ENCODE assay signal across 8 mouse cellular contexts in genomic region chr12:33956576-33957399, GRCm38 (mm10). TPM values are rescaled to one million over a fixed set of nuclear protein-coding genes. Genes with fewer than 3 reads are reported as not detected.
DNase-seq lines count a peak whose midpoint lies in the region; ATAC-seq and TF ChIP-seq lines count a peak whose summit lies in the region.

No protein-coding gene starts in this region.

- no peak for TF ChIP-seq CTCF in heart, adult 2 months (IDR thresholded peaks at IDR 0.05)

- no peak for TF ChIP-seq EP300 in heart, adult 2 months (IDR thresholded peaks at IDR 0.05; ENCODE audit: insufficient read depth, low read depth, low read length)

- H3K9me3 ChIP-seq in forebrain, embryonic 11.5 days (ENCODE audit: control insufficient read depth, low read length), result no peaks in the 10 kb centered on the region
- H3K9me3 ChIP-seq in intestine, embryonic 16.5 days (ENCODE audit: control insufficient read depth, low read length), result no peaks in the 10 kb centered on the region

- peaks cover 21% of the 10 kb centered on the region for H3K27me3 ChIP-seq in heart, adult 2 months (ENCODE audit: control insufficient read depth, insufficient read depth, low read length)
- peaks cover 73% of the 10 kb centered on the region for H3K27me3 ChIP-seq in forebrain, embryonic 11.5 days (ENCODE audit: control insufficient read depth, insufficient read depth, low read length)
- H3K27me3 ChIP-seq in intestine, embryonic 16.5 days (replicated peaks; ENCODE audit: control insufficient read depth, insufficient read depth, low read length), result peaks cover 55% of the 10 kb centered on the region

- peak overlapping the region; percentile 54 for H3K4me3 ChIP-seq in heart, adult 2 months
- peak overlapping the region; percentile 41 for H3K4me3 ChIP-seq in forebrain, embryonic 11.5 days (ENCODE audit: low read depth, low read length)
- H3K4me3 ChIP-seq in intestine, embryonic 16.5 days (ENCODE audit: low read length), result peak overlapping the region; percentile 64

- DNase-seq in heart, adult 2 months, result peak; percentile 28 to 50
- no peak for DNase-seq in heart, postnatal 25 days (ENCODE audit: low spot score)
- peak; percentile 49 for DNase-seq in Muller cell, postnatal 12 days (ENCODE audit: inconsistent ontology term)
- DNase-seq in forebrain, embryonic 11.5 days (ENCODE audit: low spot score), result no peak
- peak; percentile 15 for DNase-seq in ovary, postnatal 14 days (ENCODE audit: low spot score)
- no peak for DNase-seq in layer of hippocampus, adult 18-20 months (ENCODE audit: low spot score in 2 of 2)
- no peak for DNase-seq in spleen, postnatal 14 days (ENCODE audit: low spot score in 2 of 2)

- 2% methylated on average over 43 of the region's 43 CpGs for WGBS in heart, adult 2 months
- WGBS in forebrain, embryonic 11.5 days, result under 1% methylated on average over 37 of the region's 43 CpGs
- 2% methylated on average over 41 of the region's 43 CpGs for WGBS in intestine, embryonic 16.5 days

- TF ChIP-seq POLR2A in heart, adult 2 months (IDR thresholded peaks at IDR 0.05; ENCODE audit: insufficient read depth, low read depth, low read length), result peak; percentile 36; the same call in 1 of the 2 replicates

- no peaks in the 10 kb centered on the region for H3K79me2 ChIP-seq in heart, adult 2 months (replicated peaks; ENCODE audit: control insufficient read depth, insufficient read depth, low read length)

- H3K27ac ChIP-seq in heart, adult 2 months, result peak overlapping the region; percentile 51
- peak overlapping the region; percentile 0; the same call in 1 of the 2 replicates for H3K27ac ChIP-seq in forebrain, embryonic 11.5 days (ENCODE audit: low read depth, low read length)
- no peak overlapping the region for H3K27ac ChIP-seq in intestine, embryonic 16.5 days (ENCODE audit: low read length)

- H3K36me3 ChIP-seq in heart, adult 2 months (ENCODE audit: control insufficient read depth, insufficient read depth, low read length), result no peaks in the 10 kb centered on the region
- H3K36me3 ChIP-seq in forebrain, embryonic 11.5 days (ENCODE audit: control insufficient read depth, insufficient read depth, low read length), result no peaks in the 10 kb centered on the region
- no peaks in the 10 kb centered on the region for H3K36me3 ChIP-seq in intestine, embryonic 16.5 days (ENCODE audit: control insufficient read depth, insufficient read depth, low read length)

- peak; percentile 32 for ATAC-seq in forebrain, embryonic 11.5 days (replicated peaks; ENCODE audit: low FRiP score)
- peak; percentile 43 for ATAC-seq in intestine, embryonic 16.5 days

- intact Hi-C loops in heart, adult 2 months (cut with DNase I), result no loop called here
- intact Hi-C loops in heart, postnatal 25 days (cut with DNase I), result no loop called here

- H3K4me2 ChIP-seq in forebrain, embryonic 11.5 days (ENCODE audit: low read depth, low read length, severe bottlenecking), result peak overlapping the region; percentile 62
- peak overlapping the region; percentile 83 for H3K4me2 ChIP-seq in intestine, embryonic 16.5 days (ENCODE audit: low read depth, low read length)

- peak overlapping the region; percentile 63 for H3K9ac ChIP-seq in heart, adult 2 months (ENCODE audit: low read depth, low read length)
- H3K9ac ChIP-seq in forebrain, embryonic 11.5 days (ENCODE audit: low read length), result no peak overlapping the region; the same call in 1 of the 2 replicates
- peak overlapping the region; percentile 57 for H3K9ac ChIP-seq in intestine, embryonic 16.5 days (ENCODE audit: low read depth, low read length)

- H3K4me1 ChIP-seq in heart, adult 2 months (ENCODE audit: control insufficient read depth, insufficient read depth, low read length), result no peaks in the 10 kb centered on the region
- peaks cover 11% of the 10 kb centered on the region; the same call in 1 of the 2 replicates for H3K4me1 ChIP-seq in forebrain, embryonic 11.5 days (replicated peaks; ENCODE audit: control insufficient read depth, insufficient read depth, low read length)
- H3K4me1 ChIP-seq in intestine, embryonic 16.5 days (ENCODE audit: control insufficient read depth, insufficient read depth, low read length), result peaks cover 20% of the 10 kb centered on the region; the same call in 1 of the 2 replicates

RNA-seq across cellular contexts. Expression of gene Twist1, which starts 0.7 kb away (rescaled TPM):
- 1 to 10 TPM; 1.5 to 2.3 TPM for total RNA-seq in heart, adult 2 months (2021)
- polyA plus RNA-seq in heart, adult 2 months (2012; rRNA removed), result 2.5 and 2.7 TPM in 2 replicates
- 1 to 10 TPM; 1.9 to 2.0 TPM for total RNA-seq in heart, postnatal 25 days (2021)
- 12.5 and 13.0 TPM in 2 replicates for polyA plus RNA-seq in forebrain, embryonic 11.5 days (2014; fragmentation: Nextera tagmentation; extraction: Ambion mirVana)
- 0.49 and 0.59 TPM in 2 replicates for polyA plus RNA-seq in intestine, embryonic 16.5 days (2015; fragmentation: Nextera tagmentation; extraction: Ambion mirVana)
- total RNA-seq in layer of hippocampus, adult 18-20 months (2021), result 1 to 10 TPM; 1.3 to 1.7 TPM

RNA-seq across cellular contexts. Expression of gene Ferd3l, which starts 28.6 kb away (rescaled TPM):
- not detected for total RNA-seq in heart, adult 2 months (2021)
- not detected in 2 replicates for polyA plus RNA-seq in heart, adult 2 months (2012; rRNA removed)
- total RNA-seq in heart, postnatal 25 days (2021), result not detected
- polyA plus RNA-seq in forebrain, embryonic 11.5 days (2014; fragmentation: Nextera tagmentation; extraction: Ambion mirVana), result 0.32 TPM in 1 of 2 replicates, not detected in the other
- not detected in 2 replicates for polyA plus RNA-seq in intestine, embryonic 16.5 days (2015; fragmentation: Nextera tagmentation; extraction: Ambion mirVana)
- total RNA-seq in layer of hippocampus, adult 18-20 months (2021), result not detected

Comparison
In these comparisons a context has a peak if more than half of its experiments do, and no peak if none do; other contexts are left out.
1. DNase-seq: peak in heart, adult 2 months (2 of 2), Muller cell, postnatal 12 days (single experiment) and ovary, postnatal 14 days (single experiment); none in heart, postnatal 25 days (single experiment), forebrain, embryonic 11.5 days (single experiment), layer of hippocampus, adult 18-20 months (0 of 2) and spleen, postnatal 14 days (0 of 2).
2. Peak in every context shown above with its lines, with median percentiles within 50 percentile points of each other: H3K4me3 ChIP-seq.